Mouse (Mus musculus): ENCODE results near the gene Tmem89. TPM values are rescaled to one million over a fixed set of nuclear protein-coding genes. Genes with fewer than 3 reads are reported as not detected.

The Tmem89 gene
- polyA plus RNA-seq (2012; rRNA removed), result not detected in 2 replicates

GRCm38 (mm10) chr9:108914491-108914890, at the start of gene Tmem89:
TSS of gene Tmem89 (plus strand) at chr9:108914619.

DNA sequence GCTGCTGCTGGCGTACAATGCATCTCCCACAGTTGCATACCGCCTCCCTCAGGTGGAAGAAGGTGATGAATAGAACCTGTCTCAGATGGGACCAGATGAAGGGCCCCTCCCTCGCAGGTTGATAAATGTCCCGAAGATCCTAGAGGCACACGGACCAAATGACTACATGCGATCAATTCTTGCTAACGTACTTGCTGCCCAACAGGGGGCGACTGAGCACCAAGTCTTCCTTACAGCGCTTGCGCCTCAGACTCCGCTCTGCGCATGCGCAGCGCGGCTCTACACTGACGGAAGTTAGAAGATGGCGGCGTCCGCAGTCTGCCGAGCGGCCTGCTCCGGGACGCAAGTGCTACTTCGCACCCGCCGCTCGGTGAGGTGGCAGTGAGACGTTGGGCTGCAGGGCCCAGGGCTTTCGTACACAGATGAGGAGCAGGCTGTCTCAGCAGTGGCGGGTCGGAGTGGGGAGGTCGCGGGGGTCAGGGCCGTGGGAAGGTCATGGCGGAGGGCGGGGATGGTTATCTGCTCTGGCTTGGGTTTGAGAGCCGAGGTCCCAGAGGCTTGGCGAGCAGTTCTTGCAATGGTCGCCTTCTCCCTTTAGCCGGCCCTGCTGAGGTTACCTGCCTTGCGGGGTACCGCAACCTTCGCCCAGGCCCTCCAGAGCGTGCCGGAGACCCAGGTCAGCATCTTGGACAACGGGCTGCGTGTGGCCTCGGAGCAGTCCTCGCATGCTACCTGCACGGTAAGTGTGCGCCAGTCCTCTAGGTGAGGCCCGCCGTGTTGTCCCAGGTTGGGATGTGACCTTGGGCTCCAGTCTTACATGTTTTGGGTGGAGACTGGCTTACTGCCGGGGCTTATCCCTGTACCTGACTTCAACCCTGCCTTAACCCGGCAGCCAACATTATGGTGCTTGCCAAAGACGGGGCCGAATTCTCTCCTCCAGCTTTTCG, 22.3 kb downstream of the Tmem89 start, which contains the start of gene Uqcrc1:
Uqcrc1 (plus strand) TSS at position 216 of the 947 bp plus-strand sequence.

GRCm38 (mm10) chr9:108953081-108953636, 38.7 kb downstream of the Tmem89 start, which contains the start of gene Col7a1:
TSS of gene Col7a1 (plus strand) at chr9:108953586.

Other genes starting within 250 kb of the Tmem89 start
- 5.9 and 7.1 TPM in 2 replicates for gene Prkar2a, start 225.3 kb upstream of the Tmem89 start, polyA plus RNA-seq (2012; rRNA removed)
- 27.8 and 29.7 TPM in 2 replicates for gene Ip6k2, start 130.8 kb upstream of the Tmem89 start, polyA plus RNA-seq (2012; rRNA removed)
- 3.3 and 3.9 TPM in 2 replicates for gene Nckipsd, start 106.3 kb upstream of the Tmem89 start, polyA plus RNA-seq (2012; rRNA removed)
- gene Celsr3, start 88.3 kb upstream of the Tmem89 start, polyA plus RNA-seq (2012; rRNA removed), result 0.15 and 0.23 TPM in 2 replicates
- gene Slc26a6, start 61.3 kb upstream of the Tmem89 start, polyA plus RNA-seq (2012; rRNA removed), result 3.9 and 4.0 TPM in 2 replicates
- gene Uqcrc1, start 22.0 kb downstream of the Tmem89 start, polyA plus RNA-seq (2012; rRNA removed), result 177 and 218 TPM in 2 replicates
- 0.54 and 0.69 TPM in 2 replicates for gene Col7a1, start 39.0 kb downstream of the Tmem89 start, polyA plus RNA-seq (2012; rRNA removed)
- 0.10 and 0.12 TPM in 2 replicates for gene Ucn2, start 71.4 kb downstream of the Tmem89 start, polyA plus RNA-seq (2012; rRNA removed)
- gene Pfkfb4, start 77.2 kb downstream of the Tmem89 start, polyA plus RNA-seq (2012; rRNA removed), result 1.9 and 2.7 TPM in 2 replicates
- gene Shisa5, start 123.9 kb downstream of the Tmem89 start, polyA plus RNA-seq (2012; rRNA removed), result 12.1 and 14.9 TPM in 2 replicates
- 10.2 and 12.5 TPM in 2 replicates for gene Trex1, start 145.1 kb downstream of the Tmem89 start, polyA plus RNA-seq (2012; rRNA removed)
- gene Atrip, start 159.5 kb downstream of the Tmem89 start, polyA plus RNA-seq (2012; rRNA removed), result 5.3 and 6.3 TPM in 2 replicates
- 7.0 and 7.9 TPM in 2 replicates for gene Ccdc51, start 167.9 kb downstream of the Tmem89 start, polyA plus RNA-seq (2012; rRNA removed)
- gene Tma7, start 168.0 kb downstream of the Tmem89 start, polyA plus RNA-seq (2012; rRNA removed), result 101 and 103 TPM in 2 replicates
- gene Plxnb1, start 180.8 kb downstream of the Tmem89 start, polyA plus RNA-seq (2012; rRNA removed), result 3.7 and 4.1 TPM in 2 replicates
- gene Fbxw21, start 247.4 kb downstream of the Tmem89 start, polyA plus RNA-seq (2012; rRNA removed), result not detected in 2 replicates

Data from liver, embryonic 14 days (tissue).